Mouse (Mus musculus) cerebellum, postnatal 10 days (tissue): Measurements from ENCODE around the gene Ptges2.

ENCODE experiments used
- DNase-seq, 2 experiments: peaks; one replicate each; pipeline ENCODE4 v3.0.0; 2021; ENCODE audit warnings: mixed read lengths in 2 of 2

The Ptges2 gene

GRCm38 (mm10) chr2:32441550-32441949 is 45.9 kb downstream of the Ptges2 start:
- no peak for DNase-seq

- no peak for DNase-seq
Measured at GRCm38 (mm10) chr2:32445535-32445934, 49.8 kb downstream of the Ptges2 start.

- no peak for DNase-seq
Measured at GRCm38 (mm10) chr2:32447264-32447936, 51.7 kb downstream of the Ptges2 start.

DNA sequence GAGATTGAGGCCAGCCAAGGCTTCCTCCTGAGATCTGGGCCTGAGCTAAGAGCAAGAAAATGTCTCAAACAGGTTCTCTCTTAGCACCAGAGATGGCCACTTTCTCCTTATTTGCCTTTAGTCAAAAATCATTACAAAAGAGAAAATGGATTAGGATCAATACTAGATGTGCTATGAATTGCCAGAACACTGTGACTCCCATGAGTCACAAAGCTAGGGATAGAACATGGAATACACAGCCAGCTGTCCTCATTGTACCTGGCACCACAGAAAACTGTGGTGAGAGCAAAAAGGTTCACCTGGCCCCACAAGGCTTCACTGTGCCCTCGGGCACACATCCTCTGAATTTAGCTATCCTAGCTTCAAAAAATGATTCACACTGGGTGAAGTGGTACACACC is 52.8 kb downstream of the Ptges2 start:
- no peak for DNase-seq

- peak in 1 of 2 experiments; percentile 22 for DNase-seq
Measured at GRCm38 (mm10) chr2:32449761-32450754, 54.4 kb downstream of the Ptges2 start, which contains the start of gene Naif1. Gene Naif1, plus strand, starts transcription at chr2:32450457.

DNA sequence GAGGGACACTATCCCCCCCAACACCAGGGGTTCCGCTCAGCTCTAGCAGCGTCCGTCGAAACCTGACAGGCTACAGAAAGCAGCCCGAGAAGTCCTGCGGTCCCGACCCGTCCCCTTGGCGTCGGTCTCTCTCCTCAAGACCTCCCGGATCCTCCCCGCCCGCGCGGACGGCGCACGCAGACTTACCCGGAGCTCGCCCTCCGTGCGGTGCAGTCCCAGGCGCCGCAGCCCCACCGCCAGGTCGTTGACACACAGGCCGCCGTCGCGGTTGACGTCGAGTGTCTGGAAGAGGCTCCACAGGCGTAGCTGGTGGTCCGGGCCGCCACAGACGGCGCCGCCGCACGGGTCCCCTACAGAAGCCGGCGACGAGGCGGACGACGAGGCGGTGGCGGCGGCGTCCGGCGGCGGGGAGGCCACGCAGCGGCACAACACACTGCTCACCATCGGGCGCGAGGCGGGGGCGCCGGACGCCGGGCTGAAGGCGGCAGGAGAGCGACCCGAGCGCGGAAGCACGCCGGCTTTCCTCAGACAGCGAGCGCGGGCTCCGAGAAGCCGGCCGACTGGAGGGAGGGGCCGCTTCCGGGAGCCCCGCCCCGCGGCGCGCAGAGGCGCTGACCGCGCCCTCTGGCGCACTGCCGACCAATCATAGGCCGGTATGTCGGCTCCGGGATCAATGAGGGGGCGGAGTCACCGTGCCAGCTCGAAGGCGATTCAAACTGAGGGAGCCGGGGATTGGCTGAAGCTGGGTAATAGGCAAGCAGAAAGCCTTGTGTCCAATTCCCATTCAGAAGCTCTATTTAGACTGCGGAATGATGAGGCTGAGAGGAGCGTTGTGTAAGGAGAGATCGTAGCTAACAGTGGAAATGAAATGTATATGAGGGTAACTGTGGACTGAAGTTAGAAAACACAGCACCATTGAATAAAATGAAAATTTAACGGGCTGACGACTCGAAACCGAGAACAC is 55.5 kb downstream of the Ptges2 start, which contains the start of gene Slc25a25:
TSS of gene Slc25a25 (minus strand) at position 565 of the 964 bp plus-strand sequence.
- DNase-seq, result peak; percentile 100

GRCm38 (mm10) chr2:32451870-32452372 is 56.2 kb downstream of the Ptges2 start:
- DNase-seq, result peak; percentile 99

- DNase-seq, result peak; percentile 47 to 50
Measured at GRCm38 (mm10) chr2:32452441-32452971, 56.8 kb downstream of the Ptges2 start.

- no peak for DNase-seq
Measured at GRCm38 (mm10) chr2:32453641-32454303, 58.1 kb downstream of the Ptges2 start.

GRCm38 (mm10) chr2:32454633-32455032 is 58.9 kb downstream of the Ptges2 start:
- DNase-seq, result no peak

DNA sequence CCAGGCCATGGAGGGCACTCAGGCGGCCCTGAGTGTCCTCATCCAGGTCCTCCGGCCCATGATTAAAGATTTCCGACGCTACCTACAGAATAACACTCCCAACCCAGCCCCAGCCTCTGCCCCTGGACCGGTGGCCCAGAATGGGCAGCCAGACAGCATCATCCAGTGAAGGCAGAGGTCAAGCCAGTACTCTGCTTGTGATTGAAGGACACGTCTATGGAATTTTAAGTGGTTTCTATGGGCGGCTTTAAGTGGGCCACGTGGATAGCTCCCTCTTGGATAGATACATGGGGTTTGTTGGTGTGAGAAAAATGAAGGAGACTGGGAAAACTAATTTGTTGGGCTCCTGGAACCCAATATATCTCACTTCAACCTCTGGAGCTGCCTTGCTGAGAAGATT is 59.4 kb downstream of the Ptges2 start:
- no peak for DNase-seq
